Mouse (Mus musculus): ENCODE measurements around the gene Npc2. TPM values are rescaled to one million over a fixed set of nuclear protein-coding genes. Genes with fewer than 3 reads are reported as not detected.

Npc2 gene
- polyA plus RNA-seq, 1 experiment = 180 TPM

- H3K36me3 ChIP-seq (ENCODE audit: control insufficient read depth, insufficient read depth, low read length, poor library complexity, severe bottlenecking) = no peaks in the 10 kb centered on the region
- H3K4me3 ChIP-seq (ENCODE audit: low read depth, low read length) = no peak overlapping the region
- TF ChIP-seq CTCF (IDR thresholded peaks at IDR 0.05; ENCODE audit: low read depth, low read length) (no peak), EP300 (IDR thresholded peaks at IDR 0.05; ENCODE audit: insufficient read depth, low read depth, low read length) (no peak), POLR2A (IDR thresholded peaks at IDR 0.05; ENCODE audit: insufficient read depth, low read length) (no peak)
- no peak overlapping the region for H3K27ac ChIP-seq (ENCODE audit: insufficient read depth, low read length)
- H3K9me3 ChIP-seq (replicated peaks; ENCODE audit: control insufficient read depth, insufficient read depth, low read length, poor library complexity, severe bottlenecking) = no peaks in the 10 kb centered on the region
- no peaks in the 10 kb centered on the region for H3K4me1 ChIP-seq (ENCODE audit: control insufficient read depth, insufficient read depth, low read length)
- H3K9ac ChIP-seq (ENCODE audit: low read depth, poor library complexity, severe bottlenecking) = no peak overlapping the region
- H3K27me3 ChIP-seq (ENCODE audit: control insufficient read depth, insufficient read depth, low read length, poor library complexity, severe bottlenecking) = no peaks in the 10 kb centered on the region
Observed at GRCm38 (mm10) chr12:84806010-84806409, 33.1 kb upstream of the Npc2 start.

GRCm38 (mm10) chr12:84805228-84805842 lies 32.4 kb upstream of the Npc2 start:
- H3K27me3 ChIP-seq (ENCODE audit: control insufficient read depth, insufficient read depth, low read length, poor library complexity, severe bottlenecking) = no peaks in the 10 kb centered on the region
- no peak for TF ChIP-seq CTCF (IDR thresholded peaks at IDR 0.05; ENCODE audit: low read depth, low read length)
- TF ChIP-seq EP300 (IDR thresholded peaks at IDR 0.05; ENCODE audit: insufficient read depth, low read depth, low read length) = no peak
- no peak for TF ChIP-seq POLR2A (IDR thresholded peaks at IDR 0.05; ENCODE audit: insufficient read depth, low read length)
- no peak overlapping the region for H3K4me3 ChIP-seq (ENCODE audit: low read depth, low read length)
- no peak overlapping the region for H3K27ac ChIP-seq (ENCODE audit: insufficient read depth, low read length)
- H3K9ac ChIP-seq (ENCODE audit: low read depth, poor library complexity, severe bottlenecking) = no peak overlapping the region
- no peaks in the 10 kb centered on the region for H3K36me3 ChIP-seq (ENCODE audit: control insufficient read depth, insufficient read depth, low read length, poor library complexity, severe bottlenecking)
- no peaks in the 10 kb centered on the region for H3K4me1 ChIP-seq (ENCODE audit: control insufficient read depth, insufficient read depth, low read length)
- no peaks in the 10 kb centered on the region for H3K9me3 ChIP-seq (replicated peaks; ENCODE audit: control insufficient read depth, insufficient read depth, low read length, poor library complexity, severe bottlenecking)

- no peak for TF ChIP-seq EP300 (IDR thresholded peaks at IDR 0.05; ENCODE audit: insufficient read depth, low read depth, low read length)
- TF ChIP-seq POLR2A (IDR thresholded peaks at IDR 0.05; ENCODE audit: insufficient read depth, low read length) = no peak
- no peak for TF ChIP-seq CTCF (IDR thresholded peaks at IDR 0.05; ENCODE audit: low read depth, low read length)
- no peaks in the 10 kb centered on the region for H3K9me3 ChIP-seq (replicated peaks; ENCODE audit: control insufficient read depth, insufficient read depth, low read length, poor library complexity, severe bottlenecking)
- no peaks in the 10 kb centered on the region for H3K4me1 ChIP-seq (ENCODE audit: control insufficient read depth, insufficient read depth, low read length)
- H3K4me3 ChIP-seq (ENCODE audit: low read depth, low read length) = no peak overlapping the region
- H3K27ac ChIP-seq (ENCODE audit: insufficient read depth, low read length) = no peak overlapping the region
- no peak overlapping the region for H3K9ac ChIP-seq (ENCODE audit: low read depth, poor library complexity, severe bottlenecking)
- H3K36me3 ChIP-seq (ENCODE audit: control insufficient read depth, insufficient read depth, low read length, poor library complexity, severe bottlenecking) = no peaks in the 10 kb centered on the region
- H3K27me3 ChIP-seq (ENCODE audit: control insufficient read depth, insufficient read depth, low read length, poor library complexity, severe bottlenecking) = no peaks in the 10 kb centered on the region
Observed at GRCm38 (mm10) chr12:84802625-84803024, 29.7 kb upstream of the Npc2 start.

GRCm38 (mm10) chr12:84801532-84802110 lies 28.7 kb upstream of the Npc2 start:
- Histone ChIP-seq H3K27ac (ENCODE audit: insufficient read depth, low read length) (no peak overlapping the region), H3K9me3 (replicated peaks; ENCODE audit: control insufficient read depth, insufficient read depth, low read length, poor library complexity, severe bottlenecking) (no peaks in the 10 kb centered on the region), H3K27me3 (ENCODE audit: control insufficient read depth, insufficient read depth, low read length, poor library complexity, severe bottlenecking) (no peaks in the 10 kb centered on the region), H3K36me3 (ENCODE audit: control insufficient read depth, insufficient read depth, low read length, poor library complexity, severe bottlenecking) (no peaks in the 10 kb centered on the region), H3K4me1 (ENCODE audit: control insufficient read depth, insufficient read depth, low read length) (no peaks in the 10 kb centered on the region), H3K9ac (ENCODE audit: low read depth, poor library complexity, severe bottlenecking) (no peak overlapping the region), H3K4me3 (ENCODE audit: low read depth, low read length) (no peak overlapping the region)
- TF ChIP-seq EP300 (IDR thresholded peaks at IDR 0.05; ENCODE audit: insufficient read depth, low read depth, low read length) (no peak), POLR2A (IDR thresholded peaks at IDR 0.05; ENCODE audit: insufficient read depth, low read length) (no peak), CTCF (IDR thresholded peaks at IDR 0.05; ENCODE audit: low read depth, low read length) (no peak)

- Histone ChIP-seq H3K9me3 (replicated peaks; ENCODE audit: control insufficient read depth, insufficient read depth, low read length, poor library complexity, severe bottlenecking) (no peaks in the 10 kb centered on the region), H3K9ac (ENCODE audit: low read depth, poor library complexity, severe bottlenecking) (no peak overlapping the region), H3K4me1 (ENCODE audit: control insufficient read depth, insufficient read depth, low read length) (no peaks in the 10 kb centered on the region), H3K27ac (ENCODE audit: insufficient read depth, low read length) (no peak overlapping the region), H3K4me3 (ENCODE audit: low read depth, low read length) (no peak overlapping the region), H3K36me3 (ENCODE audit: control insufficient read depth, insufficient read depth, low read length, poor library complexity, severe bottlenecking) (no peaks in the 10 kb centered on the region), H3K27me3 (ENCODE audit: control insufficient read depth, insufficient read depth, low read length, poor library complexity, severe bottlenecking) (no peaks in the 10 kb centered on the region)
- TF ChIP-seq CTCF (IDR thresholded peaks at IDR 0.05; ENCODE audit: low read depth, low read length) (no peak), EP300 (IDR thresholded peaks at IDR 0.05; ENCODE audit: insufficient read depth, low read depth, low read length) (no peak), POLR2A (IDR thresholded peaks at IDR 0.05; ENCODE audit: insufficient read depth, low read length) (no peak)
Observed at GRCm38 (mm10) chr12:84800419-84800818, 27.5 kb upstream of the Npc2 start.

- no peak overlapping the region for H3K4me3 ChIP-seq (ENCODE audit: low read depth, low read length)
- H3K9ac ChIP-seq (ENCODE audit: low read depth, poor library complexity, severe bottlenecking) = no peak overlapping the region
- H3K4me1 ChIP-seq (ENCODE audit: control insufficient read depth, insufficient read depth, low read length) = no peaks in the 10 kb centered on the region
- no peaks in the 10 kb centered on the region for H3K36me3 ChIP-seq (ENCODE audit: control insufficient read depth, insufficient read depth, low read length, poor library complexity, severe bottlenecking)
- no peaks in the 10 kb centered on the region for H3K9me3 ChIP-seq (replicated peaks; ENCODE audit: control insufficient read depth, insufficient read depth, low read length, poor library complexity, severe bottlenecking)
- TF ChIP-seq POLR2A (IDR thresholded peaks at IDR 0.05; ENCODE audit: insufficient read depth, low read length) (no peak), CTCF (IDR thresholded peaks at IDR 0.05; ENCODE audit: low read depth, low read length) (no peak), EP300 (IDR thresholded peaks at IDR 0.05; ENCODE audit: insufficient read depth, low read depth, low read length) (no peak)
- no peaks in the 10 kb centered on the region for H3K27me3 ChIP-seq (ENCODE audit: control insufficient read depth, insufficient read depth, low read length, poor library complexity, severe bottlenecking)
- no peak overlapping the region for H3K27ac ChIP-seq (ENCODE audit: insufficient read depth, low read length)
Observed at GRCm38 (mm10) chr12:84799086-84799485, 26.1 kb upstream of the Npc2 start.
